Comparison of ENCODE assay signal across 9 mouse cellular contexts in the genomic region with DNA sequence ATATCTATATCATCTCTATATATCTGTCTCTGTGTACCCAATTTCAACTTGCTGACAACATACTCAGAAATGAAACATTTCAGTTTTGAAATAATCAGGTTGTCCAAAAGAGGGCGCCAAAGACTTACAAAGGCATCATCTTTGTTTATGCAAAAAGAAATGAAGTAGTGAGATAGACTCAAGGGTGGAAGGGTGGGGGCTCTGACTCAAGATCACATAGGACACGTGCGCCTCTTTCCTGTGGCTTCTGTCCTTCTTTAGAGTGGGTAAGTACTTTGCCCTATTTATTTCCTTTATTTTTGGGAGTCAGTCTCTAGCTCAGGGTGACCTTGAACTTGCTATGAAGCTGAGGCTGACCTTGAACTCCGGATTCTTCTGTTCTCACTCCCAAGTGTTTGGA. TPM values are rescaled to one million over a fixed set of nuclear protein-coding genes. Genes with fewer than 3 reads are reported as not detected.
DNase-seq lines count a peak whose midpoint lies in the region; ATAC-seq and TF ChIP-seq lines count a peak whose summit lies in the region.
"Had no signal": no experiment of that assay in that cellular context is flagged by ENCODE, and none has a peak within 500 bp of the region (broad histone marks: within the 10 kb centered on the region; RNA-seq: fewer than 3 reads in every experiment).

No protein-coding gene starts in this region.

- H3K27me3 ChIP-seq in embryonic facial prominence, embryonic 11.5 days (ENCODE audit: control insufficient read depth, insufficient read depth, low read length), result no peaks in the 10 kb centered on the region
- H3K27me3 ChIP-seq in embryonic facial prominence, embryonic 10.5 days (replicated peaks; ENCODE audit: low read depth, poor library complexity, severe bottlenecking), result no peaks in the 10 kb centered on the region
- H3K27me3 ChIP-seq in liver, adult 2 months (ENCODE audit: control insufficient read depth, insufficient read depth, low read length), result no peaks in the 10 kb centered on the region
- no peaks in the 10 kb centered on the region for H3K27me3 ChIP-seq in liver, embryonic 12.5 days (replicated peaks)
- no peaks in the 10 kb centered on the region for H3K27me3 ChIP-seq in G1E (ENCODE audit: insufficient read depth, low read length)
- no peaks in the 10 kb centered on the region for H3K27me3 ChIP-seq in stomach, postnatal 0 days (ENCODE audit: control insufficient read depth, insufficient read depth, low read length)
- H3K27me3 ChIP-seq: hindbrain, embryonic 15.5 days had no signal

- no peak overlapping the region for H3K9ac ChIP-seq in embryonic facial prominence, embryonic 11.5 days (replicated peaks; ENCODE audit: low read length)
- no peak overlapping the region for H3K9ac ChIP-seq in liver, adult 2 months (ENCODE audit: low read depth, low read length)
- no peak overlapping the region for H3K9ac ChIP-seq in liver, embryonic 12.5 days
- H3K9ac ChIP-seq in stomach, postnatal 0 days (ENCODE audit: low read length), result no peak overlapping the region
- H3K9ac ChIP-seq: hindbrain, embryonic 15.5 days had no signal

- ATAC-seq in embryonic facial prominence, embryonic 11.5 days (replicated peaks; ENCODE audit: insufficient number of reproducible peaks, low FRiP score, low TSS enrichment, low read depth), result no peak
- ATAC-seq in liver, embryonic 12.5 days, result no peak
- ATAC-seq in G1E (ENCODE audit: extremely low read depth, insufficient number of reproducible peaks, low FRiP score, poor library complexity, severe bottlenecking), result no peak
- peak; percentile 78 for ATAC-seq in common myeloid progenitor, adult 5-6 weeks (replicated peaks; ENCODE audit: low read depth, poor library complexity, severe bottlenecking)
- no peak for ATAC-seq in stomach, postnatal 0 days (ENCODE audit: low FRiP score, low TSS enrichment)

- H3K4me2 ChIP-seq in embryonic facial prominence, embryonic 11.5 days (ENCODE audit: low read depth, low read length), result no peak overlapping the region
- no peak overlapping the region for H3K4me2 ChIP-seq in liver, embryonic 12.5 days
- H3K4me2 ChIP-seq in stomach, postnatal 0 days (replicated peaks; ENCODE audit: low read depth), result no peak overlapping the region
- H3K4me2 ChIP-seq: hindbrain, embryonic 15.5 days had no signal

- H3K36me3 ChIP-seq in embryonic facial prominence, embryonic 11.5 days (replicated peaks; ENCODE audit: control insufficient read depth, insufficient read depth, low read depth, low read length), result no peaks in the 10 kb centered on the region
- no peaks in the 10 kb centered on the region for H3K36me3 ChIP-seq in embryonic facial prominence, embryonic 10.5 days (replicated peaks)
- H3K36me3 ChIP-seq in liver, adult 2 months (ENCODE audit: control insufficient read depth, insufficient read depth, low read length), result no peaks in the 10 kb centered on the region
- H3K36me3 ChIP-seq in liver, embryonic 12.5 days, result no peaks in the 10 kb centered on the region
- no peaks in the 10 kb centered on the region for H3K36me3 ChIP-seq in G1E (replicated peaks)
- H3K36me3 ChIP-seq in stomach, postnatal 0 days (ENCODE audit: control insufficient read depth, insufficient read depth, low read length), result no peaks in the 10 kb centered on the region
- H3K36me3 ChIP-seq: hindbrain, embryonic 15.5 days had no signal

- TF ChIP-seq EP300 in stomach, postnatal 0 days (optimal IDR thresholded peaks at IDR 0.05), result no peak

- no peaks in the 10 kb centered on the region for H3K9me3 ChIP-seq in embryonic facial prominence, embryonic 11.5 days (replicated peaks; ENCODE audit: control insufficient read depth, low read length)
- no peaks in the 10 kb centered on the region for H3K9me3 ChIP-seq in embryonic facial prominence, embryonic 10.5 days
- H3K9me3 ChIP-seq in liver, embryonic 12.5 days (replicated peaks), result 0 out of 2 replicates have a peak, but pooled peaks cover 4% of the 10 kb centered on the region
- no peaks in the 10 kb centered on the region for H3K9me3 ChIP-seq in G1E (replicated peaks)
- no peaks in the 10 kb centered on the region for H3K9me3 ChIP-seq in stomach, postnatal 0 days (ENCODE audit: control insufficient read depth, low read length)
- H3K9me3 ChIP-seq: hindbrain, embryonic 15.5 days had no signal

- no peak for TF ChIP-seq POLR2A in liver, adult 2 months (IDR thresholded peaks at IDR 0.05; ENCODE audit: extremely low read depth, insufficient read depth, low read length)

- TF ChIP-seq CTCF in liver, adult 2 months (IDR thresholded peaks at IDR 0.05; ENCODE audit: low read depth, low read length), result peak; percentile 45
- peak; percentile 31; the same call in 1 of the 2 replicates for TF ChIP-seq CTCF in G1E (IDR thresholded peaks at IDR 0.05; ENCODE audit: low read depth, low read length)
- TF ChIP-seq CTCF in layer of hippocampus, adult 2 months (conservative IDR thresholded peaks at IDR 0.05), result peak; percentile 94
- TF ChIP-seq CTCF in stomach, postnatal 0 days (IDR thresholded peaks at IDR 0.05; ENCODE audit: low read depth), result peak; percentile 86

- peak; percentile 76 for DNase-seq in embryonic facial prominence, embryonic 11.5 days (ENCODE audit: low spot score)
- DNase-seq in embryonic facial prominence, embryonic 10.5 days (ENCODE audit: low spot score), result no peak
- DNase-seq in liver, adult 2 months (ENCODE audit: extremely low read depth, low read depth, low spot score), result peak; percentile 23
- no peak for DNase-seq in G1E (ENCODE audit: low spot score)
- DNase-seq in layer of hippocampus, adult 2 months (ENCODE audit: low spot score in 2 of 2), result peak; percentile 44 to 72
- DNase-seq in stomach, postnatal 0 days (ENCODE audit: low spot score), result no peak

- H3K4me3 ChIP-seq in embryonic facial prominence, embryonic 11.5 days (ENCODE audit: low read depth, low read length), result no peak overlapping the region
- no peak overlapping the region for H3K4me3 ChIP-seq in embryonic facial prominence, embryonic 10.5 days
- no peak overlapping the region for H3K4me3 ChIP-seq in liver, adult 2 months (ENCODE audit: insufficient read depth, low read depth, low read length)
- H3K4me3 ChIP-seq in liver, embryonic 12.5 days, result no peak overlapping the region
- no peak overlapping the region for H3K4me3 ChIP-seq in G1E (ENCODE audit: low read depth, low read length)
- no peak overlapping the region for H3K4me3 ChIP-seq in layer of hippocampus, adult 2 months
- no peak overlapping the region for H3K4me3 ChIP-seq in stomach, postnatal 0 days (ENCODE audit: low read depth, low read length)
- H3K4me3 ChIP-seq: hindbrain, embryonic 15.5 days had no signal

- no peaks in the 10 kb centered on the region for H3K4me1 ChIP-seq in embryonic facial prominence, embryonic 11.5 days (ENCODE audit: control insufficient read depth, insufficient read depth, low read length)
- H3K4me1 ChIP-seq in embryonic facial prominence, embryonic 10.5 days, result no peaks in the 10 kb centered on the region
- no peaks in the 10 kb centered on the region for H3K4me1 ChIP-seq in liver, adult 2 months (ENCODE audit: control insufficient read depth, insufficient read depth, low read length)
- no peaks in the 10 kb centered on the region for H3K4me1 ChIP-seq in liver, embryonic 12.5 days
- H3K4me1 ChIP-seq in G1E (ENCODE audit: insufficient read depth, low read depth, low read length), result no peaks in the 10 kb centered on the region
- H3K4me1 ChIP-seq in stomach, postnatal 0 days (replicated peaks; ENCODE audit: control insufficient read depth, insufficient read depth), result no peaks in the 10 kb centered on the region
- H3K4me1 ChIP-seq: hindbrain, embryonic 15.5 days had no signal

- 38% methylated on average over 4 of the region's 4 CpGs for WGBS in embryonic facial prominence, embryonic 11.5 days
- WGBS in embryonic facial prominence, embryonic 10.5 days, result 48% methylated on average over 4 of the region's 4 CpGs
- 27% methylated on average over 4 of the region's 4 CpGs for WGBS in liver, adult 2 months
- WGBS in liver, embryonic 12.5 days (ENCODE audit: insufficient replicate concordance), result 27% methylated on average over 4 of the region's 4 CpGs
- 33% methylated on average over 4 of the region's 4 CpGs for WGBS in stomach, postnatal 0 days

- H3K27ac ChIP-seq in embryonic facial prominence, embryonic 11.5 days (replicated peaks; ENCODE audit: low read depth, low read length), result no peak overlapping the region
- H3K27ac ChIP-seq in embryonic facial prominence, embryonic 10.5 days (replicated peaks), result no peak overlapping the region
- H3K27ac ChIP-seq in liver, adult 2 months (replicated peaks; ENCODE audit: insufficient read depth, low read depth, low read length), result no peak overlapping the region
- no peak overlapping the region for H3K27ac ChIP-seq in liver, embryonic 12.5 days
- no peak overlapping the region for H3K27ac ChIP-seq in layer of hippocampus, adult 2 months
- no peak overlapping the region for H3K27ac ChIP-seq in stomach, postnatal 0 days (replicated peaks)
- H3K27ac ChIP-seq: hindbrain, embryonic 15.5 days had no signal

- H3K79me2 ChIP-seq in liver, adult 2 months (ENCODE audit: control insufficient read depth, insufficient read depth, low read length), result no peaks in the 10 kb centered on the region

RNA-seq across cellular contexts. Expression of gene Gm6793, which starts 46.5 kb away (rescaled TPM):
- polyA plus RNA-seq in embryonic facial prominence, embryonic 11.5 days (2014; fragmentation: Nextera tagmentation; extraction: Ambion mirVana), result 0.31 and 0.67 TPM in 2 replicates
- polyA plus RNA-seq in embryonic facial prominence, embryonic 10.5 days (2016; fragmentation: Nextera tagmentation; extraction: Ambion mirVana), result 0.25 and 0.45 TPM in 2 replicates
- not detected in 2 replicates for total RNA-seq in liver, adult 2 months (2014; rRNA removed)
- not detected in 2 replicates for polyA plus RNA-seq in liver, adult 2 months (2012; rRNA removed)
- polyA plus RNA-seq in liver, embryonic 12.5 days (2016; fragmentation: Nextera tagmentation; extraction: Ambion mirVana), result not detected in 2 replicates
- total RNA-seq in G1E (2014; fragmentation: Nextera tagmentation) (not detected in 2 replicates), G1E (2017) (0.06 and 0.11 TPM in 2 replicates)
- polyA plus RNA-seq in G1E (2012), result 0.24 TPM in 1 of 2 replicates, not detected in the other
- total RNA-seq in common myeloid progenitor, adult 5-6 weeks (2017), result 0.32 TPM in 1 of 2 replicates, not detected in the other
- total RNA-seq in layer of hippocampus, adult 2 months (2021), result not detected
- polyA plus RNA-seq in stomach, postnatal 0 days (2015; fragmentation: Nextera tagmentation; extraction: Ambion mirVana), result 0.23 and 0.28 TPM in 2 replicates

RNA-seq across cellular contexts. Expression of gene Terf2ip, which starts 50.2 kb away (rescaled TPM):
- 21.3 and 23.9 TPM in 2 replicates for polyA plus RNA-seq in embryonic facial prominence, embryonic 11.5 days (2014; fragmentation: Nextera tagmentation; extraction: Ambion mirVana)
- polyA plus RNA-seq in embryonic facial prominence, embryonic 10.5 days (2016; fragmentation: Nextera tagmentation; extraction: Ambion mirVana), result 27.0 and 28.6 TPM in 2 replicates
- 4.9 and 5.2 TPM in 2 replicates for total RNA-seq in liver, adult 2 months (2014; rRNA removed)
- 5.0 and 5.7 TPM in 2 replicates for polyA plus RNA-seq in liver, adult 2 months (2012; rRNA removed)
- 9.8 and 10.8 TPM in 2 replicates for polyA plus RNA-seq in liver, embryonic 12.5 days (2016; fragmentation: Nextera tagmentation; extraction: Ambion mirVana)
- total RNA-seq in G1E (2014; fragmentation: Nextera tagmentation) (18.4 and 26.1 TPM in 2 replicates), G1E (2017) (18.1 and 20.6 TPM in 2 replicates)
- polyA plus RNA-seq in G1E (2012), result 8.7 and 10.8 TPM in 2 replicates
- 14.1 and 15.5 TPM in 2 replicates for total RNA-seq in common myeloid progenitor, adult 5-6 weeks (2017)
- total RNA-seq in layer of hippocampus, adult 2 months (2021), result 10 to 100 TPM; 42.8 to 45.2 TPM
- polyA plus RNA-seq in stomach, postnatal 0 days (2015; fragmentation: Nextera tagmentation; extraction: Ambion mirVana), result 10.2 and 11.2 TPM in 2 replicates

RNA-seq across cellular contexts. Expression of gene Kars, which starts 50.2 kb away (rescaled TPM):
- polyA plus RNA-seq in embryonic facial prominence, embryonic 11.5 days (2014; fragmentation: Nextera tagmentation; extraction: Ambion mirVana), result 284 and 309 TPM in 2 replicates
- polyA plus RNA-seq in embryonic facial prominence, embryonic 10.5 days (2016; fragmentation: Nextera tagmentation; extraction: Ambion mirVana), result 274 and 284 TPM in 2 replicates
- 50.9 and 53.3 TPM in 2 replicates for total RNA-seq in liver, adult 2 months (2014; rRNA removed)
- 27.3 and 29.5 TPM in 2 replicates for polyA plus RNA-seq in liver, adult 2 months (2012; rRNA removed)
- 162 and 163 TPM in 2 replicates for polyA plus RNA-seq in liver, embryonic 12.5 days (2016; fragmentation: Nextera tagmentation; extraction: Ambion mirVana)
- total RNA-seq in G1E (2014; fragmentation: Nextera tagmentation) (184 TPM in 2 replicates), G1E (2017) (177 TPM in 2 replicates)
- polyA plus RNA-seq in G1E (2012), result 87.8 and 113 TPM in 2 replicates
- total RNA-seq in common myeloid progenitor, adult 5-6 weeks (2017), result 176 and 190 TPM in 2 replicates
- 10 to 100 TPM; 76.7 to 78.4 TPM for total RNA-seq in layer of hippocampus, adult 2 months (2021)
- polyA plus RNA-seq in stomach, postnatal 0 days (2015; fragmentation: Nextera tagmentation; extraction: Ambion mirVana), result 96.0 and 96.5 TPM in 2 replicates

Comparison
In these comparisons a context has a peak if more than half of its experiments do, and no peak if none do; other contexts are left out.
1. DNase-seq: peak in embryonic facial prominence, embryonic 11.5 days (single experiment), liver, adult 2 months (single experiment) and layer of hippocampus, adult 2 months (2 of 2); none in embryonic facial prominence, embryonic 10.5 days (single experiment), G1E (single experiment) and stomach, postnatal 0 days (single experiment).
2. CTCF ChIP-seq: peak in every context shown above with its lines; median percentile 94 in layer of hippocampus, adult 2 months; 86 in stomach, postnatal 0 days; 45 in liver, adult 2 months; 31 in G1E.